Mouse (Mus musculus): ENCODE measurements around the gene Atp6v0d1. TPM values are rescaled to one million over a fixed set of nuclear protein-coding genes. Genes with fewer than 3 reads are reported as not detected.

Atp6v0d1 gene
- 99.2 and 108 TPM in 2 replicates for polyA plus RNA-seq (2014; fragmentation: Nextera tagmentation; extraction: Ambion mirVana)

DNA sequence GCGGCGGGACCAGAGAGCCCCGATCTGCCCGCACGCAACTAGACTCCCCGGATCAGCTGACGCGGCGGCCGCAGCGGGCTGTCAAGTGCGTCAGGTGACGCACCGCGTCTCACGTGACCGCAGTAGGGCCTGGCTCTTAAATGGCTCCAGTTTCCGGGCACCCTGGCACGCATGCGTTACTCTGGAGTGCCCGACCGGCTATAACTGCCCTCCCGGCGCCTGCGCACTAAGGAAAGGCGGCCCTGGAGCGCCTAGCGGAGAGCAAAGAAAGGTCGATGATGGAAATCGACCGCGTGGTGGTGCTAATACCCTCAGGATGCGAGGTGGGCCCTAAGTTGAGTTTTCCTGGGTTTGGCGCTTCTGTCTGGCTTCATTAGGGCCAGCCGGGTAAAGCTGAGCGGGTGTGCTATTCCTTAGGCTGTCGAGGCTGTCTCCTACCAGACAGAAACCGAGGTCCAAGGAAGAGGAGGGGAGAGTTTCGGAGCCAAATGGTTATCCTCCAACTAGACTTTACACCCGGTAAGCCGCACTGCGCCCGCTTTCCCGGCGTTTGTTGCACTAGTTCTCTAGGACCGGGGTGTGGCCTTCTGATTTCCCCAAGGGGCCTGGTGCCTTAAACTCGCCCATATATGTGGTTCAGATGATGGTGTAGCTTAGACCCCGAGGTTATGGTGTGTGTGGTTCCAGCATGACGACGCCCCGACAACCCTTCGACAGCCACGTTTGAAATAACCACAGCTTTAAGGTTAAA lies at the start of gene Atp6v0d1:
Gene Atp6v0d1 (minus strand): TSS at position 96 of the 751 bp plus-strand sequence.
- peaks cover 6% of the 10 kb centered on the region; the same call in 1 of the 2 replicates for H3K4me1 ChIP-seq (replicated peaks; ENCODE audit: control insufficient read depth, insufficient read depth, low read length)
- no peaks in the 10 kb centered on the region for H3K36me3 ChIP-seq (ENCODE audit: control insufficient read depth, insufficient read depth, low read length)
- H3K27me3 ChIP-seq (ENCODE audit: control insufficient read depth, insufficient read depth, low read length): no peaks in the 10 kb centered on the region
- DNase-seq (ENCODE audit: low spot score) (peak; percentile 99), ATAC-seq (replicated peaks; ENCODE audit: low FRiP score) (peak; percentile 99)
- H3K4me2 ChIP-seq (ENCODE audit: low read depth, low read length, severe bottlenecking): peak within 1 kb of the TSS; percentile 59
- H3K27ac ChIP-seq (ENCODE audit: low read depth, low read length): no peak within 1 kb of the TSS
- no peaks in the 10 kb centered on the region for H3K9me3 ChIP-seq (ENCODE audit: control insufficient read depth, low read length)
- peak within 1 kb of the TSS; percentile 79 for H3K4me3 ChIP-seq (ENCODE audit: low read depth, low read length)
- peak within 1 kb of the TSS; percentile 55 for H3K9ac ChIP-seq (ENCODE audit: low read length)
- 3% methylated on average over 53 of the region's 53 CpGs for WGBS

DNA sequence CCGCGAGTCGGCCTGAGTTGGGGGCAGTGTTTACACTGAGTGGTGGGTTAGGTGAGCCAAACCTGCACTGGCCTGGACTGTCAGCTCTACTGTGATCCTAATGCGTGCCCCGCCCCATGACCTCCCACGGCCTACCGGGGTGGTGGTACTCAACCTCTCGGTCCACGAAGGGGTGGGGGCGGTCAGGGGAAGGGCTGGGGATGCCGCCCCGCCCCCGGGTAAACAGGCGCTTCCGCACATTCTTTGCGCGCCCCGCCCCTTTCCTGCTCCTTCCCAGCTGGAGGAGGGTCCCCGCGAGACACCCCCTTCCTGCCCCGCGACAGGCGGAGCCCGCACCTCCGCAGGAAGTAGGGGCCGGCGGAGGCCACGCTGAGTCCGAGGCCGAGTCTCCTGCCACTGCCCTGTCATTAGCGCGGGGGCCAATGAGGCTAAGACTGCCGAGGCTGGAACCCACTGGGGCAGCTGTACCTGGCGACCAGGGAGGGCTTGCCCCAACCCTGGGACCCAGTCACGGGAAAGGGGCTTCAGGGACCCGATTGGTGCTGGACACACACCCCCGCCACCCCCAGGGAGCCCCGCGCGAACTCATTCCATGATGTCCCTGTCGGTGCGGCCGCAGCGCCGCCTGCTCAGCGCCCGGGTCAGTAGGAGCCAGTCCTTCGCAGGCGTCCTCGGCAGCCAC lies 48.1 kb upstream of the Atp6v0d1 start:
- under 1% methylated on average over 50 of the region's 50 CpGs for WGBS
- peak; percentile 64 for ATAC-seq (replicated peaks; ENCODE audit: low FRiP score)

GRCm38 (mm10) chr8:105613037-105613436 lies 47.2 kb upstream of the Atp6v0d1 start:
- Histone ChIP-seq H3K4me1 (replicated peaks; ENCODE audit: control insufficient read depth, insufficient read depth, low read length) (peaks cover 13% of the 10 kb centered on the region), H3K27ac (ENCODE audit: low read depth, low read length) (no peak overlapping the region), H3K4me3 (ENCODE audit: low read depth, low read length) (no peak overlapping the region), H3K27me3 (ENCODE audit: control insufficient read depth, insufficient read depth, low read length) (peaks cover 26% of the 10 kb centered on the region), H3K9ac (ENCODE audit: low read length) (no peak overlapping the region), H3K36me3 (ENCODE audit: control insufficient read depth, insufficient read depth, low read length) (no peaks in the 10 kb centered on the region; the same call in 1 of the 2 replicates), H3K9me3 (ENCODE audit: control insufficient read depth, low read length) (no peaks in the 10 kb centered on the region), H3K4me2 (ENCODE audit: low read depth, low read length, severe bottlenecking) (0 out of 2 replicates have a peak overlapping the region, but pooled peaks have one; percentile 11)
- no peak for ATAC-seq (replicated peaks; ENCODE audit: low FRiP score)
- peak; percentile 57 for DNase-seq (ENCODE audit: low spot score)
- WGBS: 4% methylated on average over 20 of the region's 20 CpGs

More for the DNA sequence above, 48.1 kb upstream of the Atp6v0d1 start:
- no peak overlapping the region for H3K27ac ChIP-seq (ENCODE audit: low read depth, low read length)
- H3K9me3 ChIP-seq (ENCODE audit: control insufficient read depth, low read length): no peaks in the 10 kb centered on the region
- H3K4me2 ChIP-seq (ENCODE audit: low read depth, low read length, severe bottlenecking): peak overlapping the region; percentile 88
- peaks cover 13% of the 10 kb centered on the region for H3K4me1 ChIP-seq (replicated peaks; ENCODE audit: control insufficient read depth, insufficient read depth, low read length)
- DNase-seq (ENCODE audit: low spot score): peak; percentile 74
- no peaks in the 10 kb centered on the region; the same call in 1 of the 2 replicates for H3K36me3 ChIP-seq (ENCODE audit: control insufficient read depth, insufficient read depth, low read length)
- peak overlapping the region; percentile 50 for H3K9ac ChIP-seq (ENCODE audit: low read length)
- peaks cover 26% of the 10 kb centered on the region for H3K27me3 ChIP-seq (ENCODE audit: control insufficient read depth, insufficient read depth, low read length)
- H3K4me3 ChIP-seq (ENCODE audit: low read depth, low read length): peak overlapping the region; percentile 37

DNA sequence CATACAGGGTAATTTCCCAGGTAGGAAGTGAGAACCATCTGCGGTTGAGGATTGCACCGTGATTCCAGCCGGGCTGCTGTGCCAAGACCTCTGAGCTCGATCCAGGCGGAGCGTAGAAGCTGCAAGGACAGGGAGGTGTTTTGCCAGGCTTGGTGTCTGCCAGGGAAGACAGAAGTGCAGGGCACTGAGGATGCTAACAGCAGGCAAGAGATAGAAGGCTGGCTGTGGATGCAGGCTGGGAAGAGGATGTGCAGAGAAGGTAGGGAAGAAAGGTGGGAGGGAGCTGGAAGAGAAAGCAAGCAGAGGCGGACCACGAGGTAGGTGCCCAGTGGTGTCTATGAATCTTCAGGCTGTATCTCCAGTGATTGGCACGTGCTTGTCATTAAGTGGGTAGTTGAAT lies 46.0 kb upstream of the Atp6v0d1 start:
- H3K4me1 ChIP-seq (replicated peaks; ENCODE audit: control insufficient read depth, insufficient read depth, low read length): peaks cover 16% of the 10 kb centered on the region
- no peak for ATAC-seq (replicated peaks; ENCODE audit: low FRiP score)
- no peak for DNase-seq (ENCODE audit: low spot score)
- no peak overlapping the region for H3K9ac ChIP-seq (ENCODE audit: low read length)
- no peak overlapping the region for H3K27ac ChIP-seq (ENCODE audit: low read depth, low read length)
- no peak overlapping the region for H3K4me3 ChIP-seq (ENCODE audit: low read depth, low read length)
- H3K9me3 ChIP-seq (ENCODE audit: control insufficient read depth, low read length): no peaks in the 10 kb centered on the region
- no peaks in the 10 kb centered on the region; the same call in 1 of the 2 replicates for H3K36me3 ChIP-seq (ENCODE audit: control insufficient read depth, insufficient read depth, low read length)
- peaks cover 26% of the 10 kb centered on the region for H3K27me3 ChIP-seq (ENCODE audit: control insufficient read depth, insufficient read depth, low read length)
- 85% methylated on average over 9 of the region's 9 CpGs for WGBS
- no peak overlapping the region for H3K4me2 ChIP-seq (ENCODE audit: low read depth, low read length, severe bottlenecking)

DNA sequence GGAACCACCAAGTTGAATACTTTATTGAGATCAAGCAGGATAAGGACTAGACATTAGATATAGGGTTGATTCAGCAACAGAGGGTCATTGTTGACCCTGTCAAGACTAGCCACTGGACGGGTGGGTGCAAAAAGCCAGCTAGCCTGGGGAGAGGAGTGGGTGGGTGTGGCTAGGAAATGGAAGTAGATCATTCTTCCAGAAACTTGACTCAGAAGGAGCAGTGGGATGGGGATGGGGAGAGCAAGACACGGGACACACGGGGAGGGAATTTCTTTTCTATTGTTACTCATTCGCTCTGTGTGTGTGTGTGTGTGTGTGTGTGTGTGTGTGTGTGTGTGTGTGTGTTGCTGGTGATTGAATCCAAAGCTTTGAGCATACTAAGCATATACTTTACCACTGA lies 43.9 kb upstream of the Atp6v0d1 start:
- ATAC-seq (replicated peaks; ENCODE audit: low FRiP score) (no peak), DNase-seq (ENCODE audit: low spot score) (no peak)
- no peaks in the 10 kb centered on the region for H3K9me3 ChIP-seq (ENCODE audit: control insufficient read depth, low read length)
- H3K27me3 ChIP-seq (ENCODE audit: control insufficient read depth, insufficient read depth, low read length): peaks cover 26% of the 10 kb centered on the region
- no peak overlapping the region for H3K27ac ChIP-seq (ENCODE audit: low read depth, low read length)
- no peak overlapping the region for H3K4me2 ChIP-seq (ENCODE audit: low read depth, low read length, severe bottlenecking)
- 73% methylated on average over 4 of the region's 4 CpGs for WGBS
- no peak overlapping the region for H3K9ac ChIP-seq (ENCODE audit: low read length)
- peaks cover 18% of the 10 kb centered on the region for H3K4me1 ChIP-seq (replicated peaks; ENCODE audit: control insufficient read depth, insufficient read depth, low read length)
- no peaks in the 10 kb centered on the region for H3K36me3 ChIP-seq (ENCODE audit: control insufficient read depth, insufficient read depth, low read length)
- no peak overlapping the region for H3K4me3 ChIP-seq (ENCODE audit: low read depth, low read length)

- Histone ChIP-seq H3K9me3 (ENCODE audit: control insufficient read depth, low read length) (no peaks in the 10 kb centered on the region), H3K4me2 (ENCODE audit: low read depth, low read length, severe bottlenecking) (no peak overlapping the region), H3K27ac (ENCODE audit: low read depth, low read length) (no peak overlapping the region), H3K4me3 (ENCODE audit: low read depth, low read length) (no peak overlapping the region), H3K27me3 (ENCODE audit: control insufficient read depth, insufficient read depth, low read length) (peaks cover 23% of the 10 kb centered on the region), H3K36me3 (ENCODE audit: control insufficient read depth, insufficient read depth, low read length) (no peaks in the 10 kb centered on the region), H3K4me1 (replicated peaks; ENCODE audit: control insufficient read depth, insufficient read depth, low read length) (peaks cover 20% of the 10 kb centered on the region), H3K9ac (ENCODE audit: low read length) (no peak overlapping the region)
- 77% methylated on average over 2 of the region's 2 CpGs for WGBS
- ATAC-seq (replicated peaks; ENCODE audit: low FRiP score) (no peak), DNase-seq (ENCODE audit: low spot score) (no peak)
These were observed 43.5 kb upstream of the Atp6v0d1 start for GRCm38 (mm10) chr8:105609355-105609754.

- Histone ChIP-seq H3K4me1 (replicated peaks; ENCODE audit: control insufficient read depth, insufficient read depth, low read length) (peaks cover 8% of the 10 kb centered on the region; the same call in 1 of the 2 replicates), H3K27me3 (ENCODE audit: control insufficient read depth, insufficient read depth, low read length) (peaks cover 11% of the 10 kb centered on the region), H3K9me3 (ENCODE audit: control insufficient read depth, low read length) (no peaks in the 10 kb centered on the region), H3K27ac (ENCODE audit: low read depth, low read length) (no peak overlapping the region), H3K4me2 (ENCODE audit: low read depth, low read length, severe bottlenecking) (no peak overlapping the region), H3K36me3 (ENCODE audit: control insufficient read depth, insufficient read depth, low read length) (no peaks in the 10 kb centered on the region), H3K4me3 (ENCODE audit: low read depth, low read length) (no peak overlapping the region), H3K9ac (ENCODE audit: low read length) (no peak overlapping the region)
- DNase-seq (ENCODE audit: low spot score): peak; percentile 56
- WGBS: 30% methylated on average over 4 of the region's 4 CpGs
- ATAC-seq (replicated peaks; ENCODE audit: low FRiP score): no peak
These were observed 41.8 kb upstream of the Atp6v0d1 start for GRCm38 (mm10) chr8:105607684-105608083.

- Histone ChIP-seq H3K4me2 (ENCODE audit: low read depth, low read length, severe bottlenecking) (peak overlapping the region; percentile 81), H3K27ac (ENCODE audit: low read depth, low read length) (no peak overlapping the region), H3K4me1 (replicated peaks; ENCODE audit: control insufficient read depth, insufficient read depth, low read length) (peaks cover 8% of the 10 kb centered on the region; the same call in 1 of the 2 replicates), H3K9ac (ENCODE audit: low read length) (peak overlapping the region; percentile 82; the same call in 1 of the 2 replicates), H3K9me3 (ENCODE audit: control insufficient read depth, low read length) (no peaks in the 10 kb centered on the region), H3K4me3 (ENCODE audit: low read depth, low read length) (peak overlapping the region; percentile 74), H3K27me3 (ENCODE audit: control insufficient read depth, insufficient read depth, low read length) (peaks cover 5% of the 10 kb centered on the region; the same call in 1 of the 2 replicates), H3K36me3 (ENCODE audit: control insufficient read depth, insufficient read depth, low read length) (no peaks in the 10 kb centered on the region)
- DNase-seq (ENCODE audit: low spot score) (no peak), ATAC-seq (replicated peaks; ENCODE audit: low FRiP score) (no peak)
- 7% methylated on average over 10 of the region's 10 CpGs for WGBS
These were observed 41.2 kb upstream of the Atp6v0d1 start for GRCm38 (mm10) chr8:105607062-105607461.
